Mouse (Mus musculus) cerebellum, adult 8-10 months (tissue): Measurements from ENCODE around the gene C130050O18Rik.

Source experiments
- DNase-seq: peaks from one replicate; pipeline ENCODE4 v3.0.0; 2022

The C130050O18Rik gene

DNA sequence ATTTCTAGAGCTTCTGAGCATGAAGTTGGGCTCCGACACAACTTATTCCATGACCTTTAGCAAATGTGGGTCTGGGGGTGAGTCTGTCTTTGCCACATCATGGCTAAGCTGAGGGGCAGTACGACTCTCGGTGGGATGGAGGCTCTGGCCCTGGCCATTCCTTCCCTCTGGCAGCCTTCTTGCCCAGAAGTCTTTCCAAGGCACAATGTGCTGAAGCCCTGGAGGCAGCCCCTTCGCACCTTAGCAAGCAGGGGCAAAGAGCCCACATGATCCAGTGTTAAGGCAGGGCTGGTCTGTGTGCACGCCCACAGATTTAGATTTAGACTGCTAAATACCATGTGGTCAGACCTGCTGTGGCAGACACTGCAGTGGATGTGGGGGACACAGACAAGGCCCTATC is 6.3 kb upstream of the C130050O18Rik start:
- no peak for DNase-seq

DNA sequence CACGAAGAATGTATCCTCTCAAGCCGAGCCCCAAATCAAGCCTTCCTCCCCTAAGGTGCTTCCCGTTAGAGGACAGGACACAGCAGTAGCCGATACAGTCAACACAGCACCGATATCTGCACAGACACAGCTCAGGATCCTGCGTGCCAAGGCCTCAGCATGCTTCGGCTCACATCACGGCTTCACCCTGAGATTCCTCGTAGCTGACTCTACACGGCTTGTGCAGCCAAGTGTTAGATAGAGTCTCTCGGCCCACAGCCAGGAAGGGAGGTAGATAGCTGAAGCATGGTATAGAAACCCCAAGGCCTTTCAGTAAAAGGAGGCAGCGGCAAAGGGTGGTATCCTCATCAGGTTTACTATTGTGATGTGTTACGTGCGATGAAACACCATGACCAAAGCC is 5.1 kb upstream of the C130050O18Rik start:
- no peak for DNase-seq

DNA sequence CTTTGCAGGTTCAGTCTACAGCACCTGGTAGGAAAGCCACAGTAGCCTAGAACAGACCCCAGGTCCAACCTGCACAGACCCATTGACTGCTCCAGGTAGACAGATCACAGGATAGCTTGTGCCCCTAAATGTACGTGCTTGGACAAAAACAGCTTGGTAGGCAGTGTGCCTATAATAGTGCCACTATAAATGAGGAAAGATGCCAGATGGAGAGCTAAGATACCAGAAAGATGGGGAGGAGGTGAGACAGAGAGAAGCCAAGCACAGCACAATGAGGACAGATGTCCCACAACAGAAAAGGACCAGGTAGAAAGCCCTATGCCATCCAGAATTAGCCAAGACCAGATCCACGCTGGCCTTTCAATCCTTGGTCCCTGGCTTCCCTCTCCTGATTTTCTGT is 3.0 kb upstream of the C130050O18Rik start:
- no peak for DNase-seq

DNA sequence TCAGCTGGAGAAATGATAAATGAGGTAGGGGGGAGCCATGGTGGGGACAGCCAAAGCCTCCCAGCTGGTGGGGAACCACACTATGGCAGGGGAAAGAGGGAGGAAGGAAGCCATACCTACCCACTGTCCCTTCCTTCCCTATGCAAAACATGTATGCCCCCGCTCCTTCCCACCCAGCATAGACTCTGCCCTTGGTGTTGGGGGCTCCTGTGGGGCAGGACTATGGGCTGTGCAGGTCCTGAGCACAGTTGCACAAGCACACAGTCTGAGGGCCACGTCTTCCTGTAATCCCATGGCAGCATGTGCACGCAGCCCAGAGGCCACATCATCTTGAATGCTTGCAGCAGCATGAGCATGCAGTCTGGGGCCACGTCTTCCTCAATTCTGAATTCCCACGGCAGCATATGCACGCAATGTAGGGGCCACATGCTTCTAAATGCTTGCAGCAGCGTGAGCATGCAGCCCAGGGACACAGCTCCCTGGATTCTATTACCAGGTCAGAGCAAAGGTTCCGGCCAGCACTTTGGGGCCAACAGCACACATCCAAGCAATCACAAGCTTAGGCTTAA is 1.3 kb upstream of the C130050O18Rik start:
- DNase-seq = no peak

DNA sequence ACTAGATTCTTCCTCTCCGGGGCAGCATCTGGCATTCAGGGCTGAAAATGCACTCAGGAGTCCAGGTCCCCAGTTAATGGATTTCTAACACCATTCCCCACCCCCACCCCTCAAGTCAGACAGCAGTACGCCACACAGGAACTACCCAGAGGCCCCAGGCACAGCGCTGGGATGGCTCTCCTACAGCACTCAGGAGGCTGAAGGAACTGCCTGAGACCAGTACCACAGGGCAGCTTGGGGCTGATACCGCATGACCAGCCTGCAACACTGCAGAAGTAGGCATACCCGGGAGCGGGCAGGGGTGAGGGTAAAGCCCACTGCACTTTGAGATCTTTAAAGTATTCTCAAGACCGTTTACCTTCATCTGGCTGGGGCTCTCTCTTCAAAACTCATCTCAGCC is 398 bp downstream of the C130050O18Rik start:
- DNase-seq = no peak

DNA sequence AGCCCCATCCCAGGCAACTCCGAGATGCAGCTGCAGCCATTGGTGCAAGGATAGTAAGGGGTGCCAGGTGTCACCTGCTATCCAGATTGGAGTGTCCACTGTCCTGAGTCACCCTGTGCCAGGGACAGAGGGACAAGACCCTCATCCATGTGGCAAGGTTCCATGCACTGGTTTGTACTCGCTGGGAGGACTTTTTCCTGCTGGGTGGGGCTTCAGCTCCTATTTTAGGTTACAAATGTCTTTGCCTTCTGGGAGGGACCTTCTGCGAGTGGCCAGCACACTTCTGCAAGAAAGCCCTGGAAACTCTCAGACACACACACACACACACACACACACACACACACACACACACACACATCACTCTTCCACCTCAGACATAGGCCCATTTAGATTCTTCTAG is 873 bp downstream of the C130050O18Rik start:
- DNase-seq = no peak

DNA sequence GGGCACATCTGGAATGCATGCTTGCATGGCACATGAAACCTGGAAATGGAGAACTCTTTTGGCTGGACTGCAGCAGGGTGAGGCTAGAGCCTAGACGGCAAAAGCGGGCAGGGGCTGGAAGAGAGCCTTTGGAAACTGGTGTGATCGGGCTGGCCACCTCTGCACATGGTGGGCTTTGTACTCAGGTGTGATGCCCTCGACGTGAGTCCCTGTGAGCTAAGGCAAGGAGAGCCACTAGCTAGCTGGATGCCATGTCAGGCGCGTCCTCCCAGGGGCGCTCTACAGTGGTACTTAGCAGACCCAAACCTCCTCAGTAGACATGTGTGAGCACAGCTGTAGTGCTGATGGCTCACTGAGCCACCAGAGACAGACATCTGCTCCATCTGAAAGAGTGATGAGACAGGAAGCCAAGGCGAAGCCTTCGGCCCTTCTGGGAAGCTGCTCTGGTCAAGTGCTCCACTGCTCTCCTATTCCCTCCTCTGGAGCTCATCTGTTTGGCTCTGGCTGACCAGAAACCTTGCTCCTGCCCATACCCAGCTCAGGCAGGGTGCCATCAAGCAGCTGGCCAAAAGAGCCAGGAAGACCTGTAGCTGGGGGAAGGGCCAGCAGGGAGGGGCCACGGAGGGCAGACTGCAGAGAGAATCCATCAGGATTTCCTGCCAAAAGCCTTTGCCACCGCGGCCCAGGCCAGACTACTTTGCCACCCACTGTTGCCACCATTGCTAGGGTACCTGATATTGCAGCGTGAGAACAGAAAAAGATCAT is 2.2 kb downstream of the C130050O18Rik start:
- no peak for DNase-seq

DNA sequence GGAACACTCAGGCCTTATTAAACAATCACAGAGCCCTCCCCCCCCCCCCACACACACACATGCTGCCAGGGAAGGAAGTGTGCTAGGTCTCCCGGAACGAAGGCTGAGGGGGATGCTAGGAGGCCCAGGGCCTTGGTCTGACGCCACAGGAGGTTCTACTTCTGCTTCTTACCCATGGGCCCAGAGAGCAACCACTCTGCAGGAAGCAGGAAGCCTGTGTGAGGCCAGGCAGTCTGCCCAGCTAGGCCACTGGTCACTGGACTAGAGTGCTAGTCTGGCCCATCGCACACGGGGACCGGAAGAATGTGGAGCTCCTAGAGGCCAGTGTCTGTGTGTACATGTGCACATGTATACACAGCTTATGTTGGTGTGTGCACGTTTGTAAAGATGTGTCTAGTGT is 3.4 kb downstream of the C130050O18Rik start:
- DNase-seq = no peak

DNA sequence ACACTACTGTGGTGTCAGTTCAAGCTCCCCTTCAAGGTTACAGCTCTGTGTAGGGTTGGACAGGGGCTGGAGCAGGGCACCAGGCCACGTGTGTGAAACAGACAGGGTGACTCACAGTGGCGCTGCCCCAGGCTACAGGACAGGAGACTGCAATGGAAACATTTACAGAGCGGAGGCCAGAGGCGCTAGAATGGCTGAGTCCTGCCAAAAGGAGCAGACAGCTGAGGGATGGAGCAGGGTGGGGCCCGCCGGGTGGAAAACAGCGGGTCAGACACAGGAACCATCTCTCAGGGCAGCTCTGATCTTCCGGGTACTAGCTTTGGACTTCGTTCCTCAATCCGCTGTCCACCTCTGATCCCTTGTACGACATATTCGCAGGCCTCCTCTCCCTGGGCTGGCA is 4.3 kb downstream of the C130050O18Rik start:
- no peak for DNase-seq

DNA sequence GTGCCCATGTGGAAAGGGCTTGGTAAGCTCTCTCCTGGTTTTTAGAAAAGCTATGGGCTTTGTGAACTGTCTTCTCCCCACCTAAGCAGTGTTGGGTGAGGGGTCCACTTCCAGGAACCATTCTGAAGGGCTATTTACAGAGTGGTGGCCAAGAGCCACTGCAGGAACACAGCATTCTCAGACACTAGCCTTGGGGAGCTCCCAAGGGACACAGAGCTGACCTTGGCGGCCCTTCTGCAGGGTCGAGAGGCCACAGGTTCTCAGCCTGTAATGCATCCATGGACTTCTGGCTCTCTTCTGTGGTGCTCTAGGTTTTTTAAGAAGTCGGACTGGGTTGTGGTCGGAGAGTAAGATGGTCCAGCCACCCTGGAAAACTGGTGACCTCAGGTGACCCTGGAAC is 5.0 kb downstream of the C130050O18Rik start:
- DNase-seq = no peak

DNA sequence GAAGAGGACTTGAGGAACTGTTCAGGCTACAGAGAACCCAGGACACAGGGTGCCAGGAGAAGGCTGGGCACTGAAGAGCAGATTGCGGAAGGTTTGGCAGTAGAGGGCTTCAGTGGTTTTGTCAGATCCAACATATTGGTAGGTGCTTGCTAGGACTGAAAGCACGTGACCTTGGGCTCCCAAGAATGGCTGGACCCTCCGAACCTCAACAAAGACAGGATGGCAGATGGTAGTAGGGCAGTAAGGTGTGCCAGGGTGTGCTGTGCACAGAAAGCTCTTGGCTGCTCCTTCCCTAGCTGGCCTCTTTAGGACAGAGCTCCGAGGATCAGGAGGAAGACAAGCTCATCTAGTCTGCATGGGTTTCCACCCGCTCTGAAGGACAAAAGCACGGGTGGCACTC is 6.0 kb downstream of the C130050O18Rik start:
- DNase-seq = peak; percentile 39

DNA sequence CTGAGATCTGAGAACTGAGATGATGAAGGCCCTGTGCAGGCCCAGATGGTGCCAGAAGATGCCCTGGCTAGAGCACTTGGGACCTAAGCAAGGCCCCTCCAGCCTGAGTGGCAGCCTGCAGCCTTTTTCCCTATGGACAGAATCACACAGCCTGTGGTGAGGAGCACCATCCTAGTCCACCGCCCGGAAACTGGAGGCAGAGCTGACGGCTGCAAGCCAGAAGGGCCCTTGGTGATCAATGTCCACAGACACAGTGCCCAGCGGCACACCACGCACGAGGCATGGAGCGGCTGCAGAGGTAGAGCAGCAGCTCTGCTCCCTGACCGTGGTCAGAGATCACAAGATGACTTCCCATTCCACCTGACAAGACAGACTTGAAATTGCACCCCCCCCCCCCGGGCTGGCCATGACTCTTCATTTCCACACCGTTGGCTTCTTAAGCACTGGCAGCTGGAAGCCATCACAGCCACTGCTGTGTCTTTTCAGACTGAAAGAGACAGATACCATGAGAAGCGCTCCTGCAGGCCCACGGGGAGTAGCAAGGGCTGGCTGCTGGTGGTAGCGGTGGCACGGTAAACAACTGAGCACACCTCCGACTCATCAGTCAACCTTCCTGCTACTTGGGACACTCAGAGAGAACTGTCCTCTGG is 6.7 kb downstream of the C130050O18Rik start:
- no peak for DNase-seq

DNA sequence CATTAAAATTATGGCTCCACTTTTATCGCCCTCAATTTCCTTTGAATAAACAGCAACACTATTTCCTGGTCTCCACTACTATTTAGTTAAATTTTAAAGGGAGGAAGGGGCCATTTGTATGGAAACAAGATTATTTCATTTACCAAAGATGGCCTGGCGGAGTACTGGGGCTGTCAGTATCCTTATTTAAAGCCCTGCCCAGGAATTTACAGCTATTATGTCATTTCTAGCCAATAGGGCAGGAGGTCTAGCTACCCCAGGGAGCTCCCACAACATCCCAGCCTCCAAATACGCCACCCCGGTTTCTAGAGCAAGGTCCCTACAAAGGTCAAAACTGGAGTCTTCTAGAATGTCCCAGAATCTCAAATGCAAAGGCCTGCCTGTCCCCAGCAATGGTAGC is 8.5 kb downstream of the C130050O18Rik start:
- no peak for DNase-seq

DNA sequence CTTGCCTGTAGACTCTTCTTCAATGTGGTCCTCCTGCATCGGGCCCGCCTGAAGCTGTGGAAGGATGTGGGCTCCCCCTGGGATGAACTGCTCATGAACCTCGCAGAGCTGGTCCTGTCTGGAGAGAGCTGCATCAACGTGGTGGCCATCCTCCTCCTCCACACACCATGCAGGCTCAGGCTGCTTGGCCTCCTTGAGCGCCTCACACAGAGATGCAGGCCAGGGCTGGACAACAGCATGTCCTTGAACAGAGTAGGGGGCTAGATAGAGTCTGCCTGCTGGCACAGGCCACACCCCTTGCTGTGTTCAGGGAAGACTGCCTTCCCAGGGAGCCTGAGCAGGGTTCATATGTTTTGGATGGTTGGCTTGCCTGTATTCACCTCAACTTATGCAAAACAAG is 9.9 kb downstream of the C130050O18Rik start:
- DNase-seq = no peak

DNA sequence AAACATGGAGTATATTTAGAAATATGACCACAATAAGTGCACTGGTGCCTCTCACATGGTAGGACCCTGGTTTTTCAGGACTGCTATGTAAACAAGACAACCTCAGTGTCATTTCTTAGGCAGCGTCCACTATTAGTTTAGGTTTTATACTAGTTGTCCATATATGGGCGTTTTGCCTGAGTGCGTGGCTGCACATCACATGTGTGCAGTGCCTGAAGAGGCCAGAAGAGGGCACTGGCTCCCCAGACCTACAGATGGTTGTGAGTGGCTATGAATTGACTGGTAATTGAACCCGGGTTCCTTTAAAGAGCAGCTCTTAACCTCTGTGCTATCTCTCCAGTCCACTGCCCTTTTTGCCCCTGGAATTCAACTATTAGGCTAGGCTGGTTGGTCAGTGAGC is 11.9 kb downstream of the C130050O18Rik start:
- DNase-seq = no peak

DNA sequence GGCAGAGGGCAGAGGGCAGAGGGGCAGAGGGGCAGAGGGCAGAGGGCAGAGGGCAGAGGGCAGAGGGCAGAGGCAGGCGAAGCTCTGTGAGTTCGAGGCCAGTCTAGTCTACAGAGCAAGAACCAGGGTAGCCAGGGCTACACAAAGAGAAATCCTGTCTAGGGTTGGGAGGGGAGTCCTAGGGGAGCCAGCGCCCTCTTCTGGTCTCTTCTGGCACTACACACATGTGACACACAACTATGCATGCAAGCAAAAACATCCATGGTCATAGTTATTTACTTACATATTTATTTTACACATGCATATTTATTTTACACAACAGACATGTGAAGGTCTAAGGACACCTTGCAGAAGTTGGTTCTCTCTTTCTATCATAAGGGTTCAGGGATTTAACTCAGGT is 12.4 kb downstream of the C130050O18Rik start:
- DNase-seq = no peak

DNA sequence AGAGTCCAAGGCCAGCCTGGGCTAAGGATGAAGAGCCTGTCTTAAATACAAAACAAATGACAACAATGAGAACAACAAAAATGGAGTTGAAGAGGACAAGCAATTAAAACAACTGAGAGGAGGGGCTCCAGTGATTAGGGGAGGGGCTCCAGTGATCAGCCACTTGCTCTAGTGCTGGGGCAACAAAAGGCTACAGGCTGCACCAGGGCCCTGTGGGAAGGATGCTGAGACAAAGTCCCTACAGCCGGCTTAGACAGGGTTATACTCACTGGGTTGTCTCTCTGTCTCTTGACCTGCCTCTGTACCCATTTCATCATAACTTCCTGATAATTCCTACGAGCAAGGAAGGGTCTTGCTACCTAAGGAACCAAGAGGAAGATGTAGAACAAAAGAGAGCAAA is 13.0 kb downstream of the C130050O18Rik start:
- no peak for DNase-seq

DNA sequence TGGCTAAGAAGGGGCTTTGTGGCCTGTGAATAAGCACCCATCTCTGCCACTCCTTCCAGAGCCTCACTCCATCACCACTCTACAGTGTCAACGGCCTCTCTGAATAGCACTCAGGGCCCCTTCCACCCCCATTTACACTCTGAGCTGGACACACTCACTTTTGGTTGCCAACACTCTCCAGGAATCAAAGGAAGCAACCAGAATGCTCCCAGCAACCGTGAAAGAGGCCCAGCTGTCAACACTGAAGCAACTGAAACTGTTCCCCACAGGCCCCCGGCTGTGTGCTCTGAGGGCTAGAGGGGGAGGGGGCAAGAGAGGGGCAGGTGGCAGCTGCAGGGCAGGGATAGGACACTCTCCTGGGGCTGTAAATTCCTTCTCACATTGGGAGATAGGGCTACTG is 13.6 kb downstream of the C130050O18Rik start:
- no peak for DNase-seq

DNA sequence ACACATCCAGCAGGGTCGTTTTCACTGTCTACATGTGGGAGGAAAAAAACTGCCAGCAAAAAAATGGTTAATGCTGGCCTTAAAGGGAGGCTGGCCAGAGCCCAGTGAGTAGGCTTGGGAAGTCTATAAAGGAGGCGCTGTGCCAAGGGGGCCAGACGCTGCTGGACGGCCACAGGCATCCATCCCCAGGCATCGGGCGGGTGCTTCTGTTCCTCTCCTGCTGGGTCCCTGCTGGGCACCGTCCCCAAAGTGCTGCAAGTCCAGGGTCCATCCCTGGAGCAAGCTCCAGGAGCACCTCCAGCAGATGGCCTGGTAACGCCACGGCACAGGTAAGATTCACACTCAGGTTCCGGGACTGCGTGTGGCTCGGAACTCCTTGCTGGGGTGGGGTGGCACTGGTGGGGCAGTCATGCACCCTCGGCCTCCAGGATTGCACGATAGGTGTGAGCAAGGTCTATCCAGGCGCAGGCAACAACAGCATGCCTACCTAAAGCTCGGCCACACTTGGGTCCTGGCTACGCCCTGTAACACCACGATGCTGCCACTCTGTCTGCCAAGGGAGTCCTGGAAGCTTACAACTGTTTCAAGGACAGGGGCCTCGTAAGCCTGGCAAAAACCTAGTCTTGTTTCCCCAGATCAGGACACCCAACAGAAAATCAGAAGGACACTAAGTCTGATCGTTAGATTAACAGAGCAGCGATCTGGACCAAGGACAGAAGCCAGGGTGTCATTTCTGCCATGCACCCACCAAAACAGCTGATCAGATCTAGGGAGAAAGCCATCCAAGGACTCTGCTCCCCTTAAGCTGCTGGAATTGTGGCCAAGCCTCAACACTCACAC is 18.2 kb downstream of the C130050O18Rik start, which contains the start of gene Gper1:
TSS of gene Gper1 (plus strand) at position 126 of the 840 bp plus-strand sequence.
- DNase-seq = peak; percentile 51

DNA sequence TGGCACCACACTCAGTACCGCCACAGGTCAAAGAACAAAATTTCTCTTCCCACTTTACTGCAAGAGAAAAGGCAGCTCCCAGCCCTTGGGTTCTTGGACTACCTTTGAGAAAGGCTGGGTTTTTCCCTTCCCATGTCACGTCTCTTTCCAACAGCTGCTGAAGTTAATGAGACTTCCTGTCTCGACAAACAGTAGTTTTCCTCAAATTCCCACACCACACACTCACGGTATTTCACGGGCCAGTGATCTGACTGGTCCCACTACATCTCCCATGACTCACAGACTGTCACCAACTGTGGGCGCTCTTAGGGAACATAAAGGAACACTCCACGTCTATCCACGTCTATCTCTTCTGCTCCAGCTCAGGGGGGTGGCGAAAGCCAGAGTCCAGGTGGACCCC is 20.1 kb downstream of the C130050O18Rik start:
- no peak for DNase-seq

DNA sequence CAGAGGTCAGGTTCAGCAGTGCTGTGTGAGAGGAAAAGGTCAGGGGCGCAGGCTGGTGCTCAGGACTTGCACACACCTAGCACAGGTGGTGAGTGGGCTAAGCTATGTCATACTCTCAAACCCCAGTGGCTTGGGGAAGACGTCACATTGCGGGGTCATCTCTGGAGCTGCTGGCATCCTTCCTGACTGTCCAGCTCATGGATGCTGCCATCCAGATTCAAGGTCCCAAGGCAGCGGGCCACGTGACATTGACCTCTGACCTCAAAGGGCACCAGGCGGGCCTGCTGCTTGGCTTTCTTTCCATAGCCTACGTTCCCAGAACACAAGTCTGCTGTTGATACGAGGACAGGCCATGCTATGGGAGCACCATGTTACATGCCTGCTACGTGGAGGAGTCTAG is 21.9 kb downstream of the C130050O18Rik start:
- no peak for DNase-seq

DNA sequence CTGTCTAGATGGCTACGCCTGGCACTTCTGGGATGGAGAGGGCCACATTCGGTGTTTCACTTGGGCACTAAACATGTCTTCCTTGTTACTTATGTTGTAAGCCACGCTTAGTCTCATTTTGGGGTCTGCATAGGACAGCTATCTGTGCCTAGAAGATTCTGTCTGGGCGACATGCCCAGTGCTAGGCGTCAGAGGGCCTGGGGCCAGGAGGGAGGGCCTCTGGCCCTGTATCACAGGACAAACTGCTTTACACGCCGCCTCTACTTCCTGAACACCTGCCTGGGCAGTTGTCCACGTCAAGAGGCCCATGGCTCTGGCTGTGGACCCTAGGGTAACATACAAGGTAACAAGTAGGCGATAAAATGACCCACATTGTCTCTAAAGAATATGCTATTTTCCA is 22.9 kb downstream of the C130050O18Rik start:
- no peak for DNase-seq

DNA sequence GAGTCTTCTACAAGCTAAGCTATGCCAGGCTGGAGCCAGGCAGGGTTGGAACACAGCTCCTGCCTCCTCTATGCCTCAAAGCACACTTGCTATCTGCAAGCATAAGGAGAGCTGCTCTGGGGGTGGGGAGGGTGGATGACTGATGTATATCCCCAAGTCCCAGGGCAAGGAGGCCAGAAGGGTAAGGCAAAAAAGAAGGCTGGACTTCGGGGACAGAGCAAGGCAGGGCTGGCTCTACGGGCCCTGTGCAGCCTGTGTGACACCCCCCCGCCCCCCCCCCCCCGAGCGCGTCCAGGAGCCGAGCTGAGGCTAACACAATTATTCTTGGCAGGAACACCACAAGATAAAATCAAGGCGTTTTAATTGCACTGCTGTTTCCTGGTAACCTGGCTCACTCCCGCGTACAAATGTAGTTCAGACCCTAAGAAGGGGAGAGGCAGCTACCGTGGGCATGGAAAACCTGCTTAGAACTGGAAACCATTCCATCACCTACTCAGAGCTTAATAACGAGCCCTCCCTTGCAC is 24.8 kb downstream of the C130050O18Rik start:
- DNase-seq = no peak
